In the genomic region with DNA sequence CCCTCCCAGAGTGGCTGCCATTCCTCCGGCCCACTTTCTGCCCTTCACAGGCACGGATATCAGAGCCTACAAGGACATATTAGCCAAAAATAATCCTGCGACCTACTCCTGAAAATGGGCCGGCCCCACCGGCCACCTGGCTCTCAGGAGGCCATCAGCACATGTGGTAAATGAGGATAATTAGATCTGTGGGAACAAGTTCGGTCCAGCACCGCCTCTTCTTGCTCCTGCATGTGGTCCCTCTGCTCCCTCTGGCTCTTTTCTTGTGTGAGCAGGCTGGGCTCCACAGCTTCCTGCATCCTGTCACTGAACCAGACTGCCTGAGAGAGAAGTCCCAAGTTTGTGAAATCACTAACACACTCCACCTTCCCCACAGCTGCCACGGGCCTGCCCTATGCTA, we compare ENCODE assay signal across 14 mouse cellular contexts. TPM values are rescaled to one million over a fixed set of nuclear protein-coding genes. Genes with fewer than 3 reads are reported as not detected.
A peak's percentile ranks its signal among the peaks of the same experiment; 100 is the strongest.
DNase-seq lines count a peak whose midpoint lies in the region; ATAC-seq and TF ChIP-seq lines count a peak whose summit lies in the region.
"Had no signal": no experiment of that assay in that cellular context is flagged by ENCODE, and none has a peak within 500 bp of the region (broad histone marks: within the 10 kb centered on the region; RNA-seq: fewer than 3 reads in every experiment).

No protein-coding gene starts in this region.

- no peak overlapping the region for H3K9ac ChIP-seq in liver, embryonic 11.5 days (ENCODE audit: low read depth, low read length)
- H3K9ac ChIP-seq in liver, postnatal 0 days (replicated peaks), result no peak overlapping the region
- H3K9ac ChIP-seq: forebrain, embryonic 13.5 days had no signal

- H3K4me1 ChIP-seq in heart, embryonic 10.5 days, result peaks cover 55% of the 10 kb centered on the region
- H3K4me1 ChIP-seq in liver, embryonic 11.5 days (replicated peaks; ENCODE audit: control insufficient read depth, insufficient read depth, low read length), result peaks cover 46% of the 10 kb centered on the region
- H3K4me1 ChIP-seq in liver, postnatal 0 days (ENCODE audit: insufficient read depth), result peaks cover 14% of the 10 kb centered on the region

- no peak for DNase-seq in heart, embryonic 10.5 days (ENCODE audit: low spot score)
- DNase-seq in heart, postnatal 4 days, result no peak
- DNase-seq in liver, embryonic 11.5 days (ENCODE audit: low spot score), result no peak
- DNase-seq in liver, postnatal 0 days, result no peak
- peak; percentile 43 for DNase-seq in MN1 (ENCODE audit: low spot score)
- DNase-seq in c-Kit-positive CD71-positive TER-119-positive erythroid progenitor cells, embryonic 14.5 days (ENCODE audit: low spot score), result no peak
- DNase-seq in frontal cortex, postnatal 10 days (ENCODE audit: low spot score in 2 of 2), result no peak
- DNase-seq: adrenal gland, adult 8-10 months; gastrocnemius, postnatal 14 days had no signal

- no peak for ATAC-seq in liver, embryonic 11.5 days (replicated peaks; ENCODE audit: low FRiP score)
- ATAC-seq in liver, postnatal 0 days, result no peak
- ATAC-seq in granulocyte monocyte progenitor cell, adult 5-6 weeks (replicated peaks; ENCODE audit: poor library complexity, severe bottlenecking), result peak; percentile 10
- ATAC-seq: CD4-positive, CD25-positive, alpha-beta regulatory T cell, adult 4 months; forebrain, embryonic 13.5 days had no signal

- no peak overlapping the region for H3K4me3 ChIP-seq in heart, embryonic 10.5 days
- H3K4me3 ChIP-seq in liver, embryonic 11.5 days (ENCODE audit: low read depth, low read length), result peak overlapping the region; percentile 13; the same call in 1 of the 2 replicates
- no peak overlapping the region for H3K4me3 ChIP-seq in liver, postnatal 0 days (ENCODE audit: low read depth, low read length)
- H3K4me3 ChIP-seq: embryonic facial prominence, embryonic 13.5 days; forebrain, embryonic 13.5 days had no signal

- peak overlapping the region; percentile 69 for H3K27ac ChIP-seq in heart, embryonic 10.5 days
- H3K27ac ChIP-seq in liver, embryonic 11.5 days (ENCODE audit: low read depth, low read length), result peak overlapping the region; percentile 32; the same call in 1 of the 2 replicates
- no peak overlapping the region for H3K27ac ChIP-seq in liver, postnatal 0 days (ENCODE audit: low read depth)
- H3K27ac ChIP-seq: embryonic facial prominence, embryonic 13.5 days; forebrain, embryonic 13.5 days; macrophage had no signal

- no peaks in the 10 kb centered on the region; the same call in 1 of the 2 replicates for H3K36me3 ChIP-seq in heart, embryonic 10.5 days
- H3K36me3 ChIP-seq in liver, embryonic 11.5 days (ENCODE audit: control insufficient read depth, insufficient read depth, low read length), result no peaks in the 10 kb centered on the region
- no peaks in the 10 kb centered on the region for H3K36me3 ChIP-seq in liver, postnatal 0 days (replicated peaks; ENCODE audit: insufficient read depth, low read length)
- H3K36me3 ChIP-seq: embryonic facial prominence, embryonic 13.5 days had no signal

- H3K9me3 ChIP-seq in heart, embryonic 10.5 days, result no peaks in the 10 kb centered on the region
- no peaks in the 10 kb centered on the region for H3K9me3 ChIP-seq in liver, embryonic 11.5 days (ENCODE audit: control insufficient read depth, low read length)
- no peaks in the 10 kb centered on the region for H3K9me3 ChIP-seq in liver, postnatal 0 days (ENCODE audit: low read length)
- H3K9me3 ChIP-seq: embryonic facial prominence, embryonic 13.5 days; forebrain, embryonic 13.5 days had no signal

- no peak overlapping the region; the same call in none of the 2 replicates for H3K4me2 ChIP-seq in liver, embryonic 11.5 days
- H3K4me2 ChIP-seq in liver, postnatal 0 days (ENCODE audit: low read depth, low read length), result no peak overlapping the region
- H3K4me2 ChIP-seq: embryonic facial prominence, embryonic 13.5 days; forebrain, embryonic 13.5 days had no signal

- WGBS in heart, embryonic 10.5 days, result 60% methylated on average over 8 of the region's 8 CpGs
- 60% methylated on average over 8 of the region's 8 CpGs for WGBS in liver, embryonic 11.5 days
- WGBS in liver, postnatal 0 days (ENCODE audit: insufficient replicate concordance), result 42% methylated on average over 8 of the region's 8 CpGs

- no peak for TF ChIP-seq EP300 in liver, postnatal 0 days (IDR thresholded peaks at IDR 0.05; ENCODE audit: low read depth)

- no peaks in the 10 kb centered on the region for H3K27me3 ChIP-seq in heart, embryonic 10.5 days (ENCODE audit: insufficient read depth, poor library complexity, severe bottlenecking)
- H3K27me3 ChIP-seq in liver, embryonic 11.5 days (replicated peaks; ENCODE audit: control insufficient read depth, insufficient read depth, low read length), result no peaks in the 10 kb centered on the region
- H3K27me3 ChIP-seq in liver, postnatal 0 days (ENCODE audit: insufficient read depth, low read length), result 0 out of 2 replicates have a peak, but pooled peaks cover 6% of the 10 kb centered on the region
- H3K27me3 ChIP-seq: embryonic facial prominence, embryonic 13.5 days; forebrain, embryonic 13.5 days had no signal

- TF ChIP-seq CTCF in liver, postnatal 0 days (IDR thresholded peaks at IDR 0.05; ENCODE audit: low read depth), result no peak

RNA-seq across cellular contexts. Expression of gene Homer3, which starts 3.4 kb away (rescaled TPM):
- 42.7 and 80.5 TPM in 2 replicates for polyA plus RNA-seq in heart, embryonic 10.5 days (2016; fragmentation: Nextera tagmentation; extraction: Ambion mirVana)
- 10 to 100 TPM; 36.2 to 36.4 TPM for total RNA-seq in heart, postnatal 4 days (2021)
- 33.9 and 37.9 TPM in 2 replicates for polyA plus RNA-seq in liver, embryonic 11.5 days (2014; fragmentation: Nextera tagmentation; extraction: Ambion mirVana)
- polyA plus RNA-seq in liver, postnatal 0 days (2015; fragmentation: Nextera tagmentation; extraction: Ambion mirVana), result 4.3 and 5.6 TPM in 2 replicates
- total RNA-seq in granulocyte monocyte progenitor cell, adult 5-6 weeks (2014; fragmentation: Nextera tagmentation), result 5.4 and 12.3 TPM in 2 replicates
- total RNA-seq in granulocyte monocyte progenitor cell, adult 5-6 weeks (2017), result 6.5 and 12.3 TPM in 2 replicates

RNA-seq across cellular contexts. Expression of gene Ddx49, which starts 23.0 kb away (rescaled TPM):
- polyA plus RNA-seq in heart, embryonic 10.5 days (2016; fragmentation: Nextera tagmentation; extraction: Ambion mirVana), result 40.5 and 47.5 TPM in 2 replicates
- total RNA-seq in heart, postnatal 4 days (2021), result 10 to 100 TPM; 37.2 to 46.4 TPM
- 56.5 and 59.1 TPM in 2 replicates for polyA plus RNA-seq in liver, embryonic 11.5 days (2014; fragmentation: Nextera tagmentation; extraction: Ambion mirVana)
- 15.2 and 16.3 TPM in 2 replicates for polyA plus RNA-seq in liver, postnatal 0 days (2015; fragmentation: Nextera tagmentation; extraction: Ambion mirVana)
- 45.9 and 66.8 TPM in 2 replicates for total RNA-seq in granulocyte monocyte progenitor cell, adult 5-6 weeks (2014; fragmentation: Nextera tagmentation)
- total RNA-seq in granulocyte monocyte progenitor cell, adult 5-6 weeks (2017), result 139 and 177 TPM in 2 replicates

RNA-seq across cellular contexts. Expression of gene Cope, which starts 23.1 kb away (rescaled TPM):
- polyA plus RNA-seq in heart, embryonic 10.5 days (2016; fragmentation: Nextera tagmentation; extraction: Ambion mirVana), result 379 and 398 TPM in 2 replicates
- 100 to 1,000 TPM; 176 to 179 TPM for total RNA-seq in heart, postnatal 4 days (2021)
- polyA plus RNA-seq in liver, embryonic 11.5 days (2014; fragmentation: Nextera tagmentation; extraction: Ambion mirVana), result 281 and 298 TPM in 2 replicates
- 162 and 171 TPM in 2 replicates for polyA plus RNA-seq in liver, postnatal 0 days (2015; fragmentation: Nextera tagmentation; extraction: Ambion mirVana)
- total RNA-seq in granulocyte monocyte progenitor cell, adult 5-6 weeks (2014; fragmentation: Nextera tagmentation), result 209 and 240 TPM in 2 replicates
- total RNA-seq in granulocyte monocyte progenitor cell, adult 5-6 weeks (2017), result 132 and 155 TPM in 2 replicates

RNA-seq across cellular contexts. Expression of gene Cers1, which starts 36.3 kb away (rescaled TPM):
- polyA plus RNA-seq in heart, embryonic 10.5 days (2016; fragmentation: Nextera tagmentation; extraction: Ambion mirVana), result 1.4 TPM in 2 replicates
- total RNA-seq in heart, postnatal 4 days (2021), result under 1 TPM; 0.43 to 0.56 TPM
- polyA plus RNA-seq in liver, embryonic 11.5 days (2014; fragmentation: Nextera tagmentation; extraction: Ambion mirVana), result 1.1 and 1.2 TPM in 2 replicates
- 0.12 TPM in 1 of 2 replicates, not detected in the other for polyA plus RNA-seq in liver, postnatal 0 days (2015; fragmentation: Nextera tagmentation; extraction: Ambion mirVana)
- total RNA-seq in granulocyte monocyte progenitor cell, adult 5-6 weeks (2014; fragmentation: Nextera tagmentation), result not detected in 2 replicates
- not detected in 2 replicates for total RNA-seq in granulocyte monocyte progenitor cell, adult 5-6 weeks (2017)
- polyA plus RNA-seq: CD4-positive, CD25-positive, alpha-beta regulatory T cell, adult 4 months; macrophage had no signal

RNA-seq across cellular contexts. Expression of gene Armc6, which starts 45.0 kb away (rescaled TPM):
- polyA plus RNA-seq in heart, embryonic 10.5 days (2016; fragmentation: Nextera tagmentation; extraction: Ambion mirVana), result 29.5 and 31.6 TPM in 2 replicates
- 10 to 100 TPM; 10.2 to 10.6 TPM for total RNA-seq in heart, postnatal 4 days (2021)
- 34.8 and 35.0 TPM in 2 replicates for polyA plus RNA-seq in liver, embryonic 11.5 days (2014; fragmentation: Nextera tagmentation; extraction: Ambion mirVana)
- 5.3 and 6.3 TPM in 2 replicates for polyA plus RNA-seq in liver, postnatal 0 days (2015; fragmentation: Nextera tagmentation; extraction: Ambion mirVana)
- 4.9 and 6.9 TPM in 2 replicates for total RNA-seq in granulocyte monocyte progenitor cell, adult 5-6 weeks (2014; fragmentation: Nextera tagmentation)
- total RNA-seq in granulocyte monocyte progenitor cell, adult 5-6 weeks (2017), result 8.0 and 9.4 TPM in 2 replicates
